Mouse (Mus musculus) limb, embryonic 13.5 days (tissue): ENCODE measurements around the gene Fto. TPM values are rescaled to one million over a fixed set of nuclear protein-coding genes. Genes with fewer than 3 reads are reported as not detected.

Experiments
- ATAC-seq: fragments of 200-750 bp; cut with Nextera tagmentation; 2 replicates; pipeline ENCODE4 v1.8.0; 2017; ENCODE audit warnings: low read depth, moderate number of reproducible peaks, moderate TSS enrichment; ENCODE audit not compliant: low FRiP score
- H3K27ac ChIP-seq: fragments of 300-500 bp; sonication (generic); 2 replicates; pipeline ENCODE4 v1.5.1; 2015; ENCODE audit warnings: inconsistent platforms, mild to moderate bottlenecking, moderate library complexity
- H3K27me3 ChIP-seq: fragments of 300-500 bp; sonication (generic); 2 replicates; pipeline ENCODE4 v1.6.1; 2015; ENCODE audit warnings: mild to moderate bottlenecking, inconsistent platforms
- H3K36me3 ChIP-seq: fragments of 300-500 bp; sonication (generic); 2 replicates; pipeline ENCODE4 v1.6.1; 2015; ENCODE audit warnings: inconsistent platforms, mild to moderate bottlenecking, moderate library complexity
- H3K4me1 ChIP-seq: fragments of 300-500 bp; sonication (generic); 2 replicates; pipeline ENCODE4 v1.6.1; 2015; ENCODE audit warnings: inconsistent platforms
- H3K4me2 ChIP-seq: fragments of 300-500 bp; sonication (generic); replicated peaks from 2 replicates; pipeline ENCODE4 v1.6.1; 2015; ENCODE audit warnings: inconsistent platforms, mild to moderate bottlenecking, moderate library complexity
- H3K4me3 ChIP-seq: fragments of 300-500 bp; sonication (generic); 2 replicates; pipeline ENCODE4 v1.5.1; 2015; ENCODE audit warnings: moderate library complexity, mild to moderate bottlenecking, inconsistent platforms
- H3K9ac ChIP-seq: fragments of 300-500 bp; sonication (generic); 2 replicates; pipeline ENCODE4 v1.6.1; 2015; ENCODE audit warnings: mild to moderate bottlenecking, inconsistent platforms
- H3K9me3 ChIP-seq: fragments of 300-500 bp; sonication (generic); 2 replicates; pipeline ENCODE4 v1.6.1; 2016; ENCODE audit warnings: inconsistent platforms
- WGBS: fragments of 180-500 bp; shearing (Covaris S2); methylation state at CpG from one replicate; pipeline ENCODE4 v1.1.7; 2015; 5-methylcytosine and 5-hydroxymethylcytosine counted together
- polyA plus RNA-seq: library from polyadenylated mRNA; unstranded; fragments of >200 nt; fragmentation: Nextera tagmentation; extraction: Ambion mirVana; gene quantifications from 2 replicates; pipeline ENCODE4 v1.2.1, GENCODE M21; 2015

Gene Fto
- polyA plus RNA-seq: 98.8 and 106 TPM in 2 replicates

GRCm38 (mm10) chr8:91312835-91313832 lies at the start of gene Fto, which contains the start of gene Rpgrip1l:
Gene Fto (plus strand): TSS chr8:91313525.
Gene Rpgrip1l (minus strand): TSS chr8:91313262.
- Histone ChIP-seq H3K4me2 (peak within 1 kb of the TSS; percentile 86), H3K27ac (peak within 1 kb of the TSS; percentile 59; the same call in 1 of the 2 replicates), H3K9ac (peak within 1 kb of the TSS; percentile 87), H3K4me1 (peaks cover 36% of the 10 kb centered on the region), H3K36me3 (no peaks in the 10 kb centered on the region), H3K27me3 (no peaks in the 10 kb centered on the region), H3K9me3 (no peaks in the 10 kb centered on the region), H3K4me3 (peak within 1 kb of the TSS; percentile 70)
- WGBS: under 1% methylated on average over 59 of the region's 59 CpGs
- ATAC-seq: peak; percentile 99

- no peak overlapping the region for H3K27ac ChIP-seq
- no peaks in the 10 kb centered on the region for H3K4me1 ChIP-seq
- no peak overlapping the region for H3K9ac ChIP-seq
- no peak overlapping the region for H3K4me3 ChIP-seq
- peaks cover 15% of the 10 kb centered on the region; the same call in 1 of the 2 replicates for H3K36me3 ChIP-seq
- no peak for ATAC-seq
- WGBS: 78% methylated on average over 3 of the region's 3 CpGs
- H3K27me3 ChIP-seq: no peaks in the 10 kb centered on the region
- H3K4me2 ChIP-seq: no peak overlapping the region
- no peaks in the 10 kb centered on the region for H3K9me3 ChIP-seq
These were observed 49.4 kb upstream of the Fto start for GRCm38 (mm10) chr8:91263939-91264338.

- Histone ChIP-seq H3K9ac (no peak overlapping the region), H3K9me3 (no peaks in the 10 kb centered on the region), H3K4me3 (no peak overlapping the region), H3K4me2 (no peak overlapping the region), H3K4me1 (no peaks in the 10 kb centered on the region), H3K27ac (no peak overlapping the region), H3K27me3 (no peaks in the 10 kb centered on the region), H3K36me3 (peaks cover 18% of the 10 kb centered on the region; the same call in 1 of the 2 replicates)
- no peak for ATAC-seq
These were observed 48.8 kb upstream of the Fto start for GRCm38 (mm10) chr8:91264564-91264963.

GRCm38 (mm10) chr8:91269374-91269958 lies 43.9 kb upstream of the Fto start:
- no peak overlapping the region for H3K4me2 ChIP-seq
- ATAC-seq: no peak
- no peaks in the 10 kb centered on the region for H3K27me3 ChIP-seq
- no peaks in the 10 kb centered on the region for H3K9me3 ChIP-seq
- H3K27ac ChIP-seq: no peak overlapping the region
- peaks cover 28% of the 10 kb centered on the region; the same call in 1 of the 2 replicates for H3K36me3 ChIP-seq
- no peak overlapping the region for H3K9ac ChIP-seq
- H3K4me3 ChIP-seq: no peak overlapping the region
- 73% methylated on average over 2 of the region's 2 CpGs for WGBS
- no peaks in the 10 kb centered on the region for H3K4me1 ChIP-seq

GRCm38 (mm10) chr8:91273493-91273892 lies 39.8 kb upstream of the Fto start:
- Histone ChIP-seq H3K4me2 (no peak overlapping the region), H3K36me3 (peaks cover 25% of the 10 kb centered on the region), H3K4me1 (no peaks in the 10 kb centered on the region), H3K9ac (no peak overlapping the region), H3K27me3 (no peaks in the 10 kb centered on the region), H3K4me3 (no peak overlapping the region), H3K9me3 (0 out of 2 replicates have a peak, but pooled peaks cover 3% of the 10 kb centered on the region), H3K27ac (no peak overlapping the region)
- ATAC-seq: no peak
- 87% methylated on average over 5 of the region's 5 CpGs for WGBS

- 90% methylated on average over 2 of the region's 2 CpGs for WGBS
- H3K27ac ChIP-seq: no peak overlapping the region
- ATAC-seq: no peak
These were observed 37.0 kb upstream of the Fto start for GRCm38 (mm10) chr8:91276337-91276736.

GRCm38 (mm10) chr8:91278060-91278459 lies 35.3 kb upstream of the Fto start:
- Histone ChIP-seq H3K27ac (no peak overlapping the region), H3K36me3 (peaks cover 9% of the 10 kb centered on the region)
- WGBS: 73% methylated on average over 5 of the region's 5 CpGs

More at GRCm38 (mm10) chr8:91276337-91276736, 37.0 kb upstream of the Fto start:
- H3K4me2 ChIP-seq: no peak overlapping the region
- no peaks in the 10 kb centered on the region for H3K27me3 ChIP-seq
- H3K4me1 ChIP-seq: 0 out of 2 replicates have a peak, but pooled peaks cover 11% of the 10 kb centered on the region
- H3K36me3 ChIP-seq: peaks cover 13% of the 10 kb centered on the region
- H3K9me3 ChIP-seq: 0 out of 2 replicates have a peak, but pooled peaks cover 3% of the 10 kb centered on the region
- no peak overlapping the region for H3K4me3 ChIP-seq
- H3K9ac ChIP-seq: no peak overlapping the region

GRCm38 (mm10) chr8:91280467-91281212 lies 32.7 kb upstream of the Fto start:
- peak overlapping the region; percentile 14; the same call in 1 of the 2 replicates for H3K4me2 ChIP-seq
- H3K9ac ChIP-seq: no peak overlapping the region

More at GRCm38 (mm10) chr8:91278060-91278459, 35.3 kb upstream of the Fto start:
- Histone ChIP-seq H3K4me3 (no peak overlapping the region), H3K9ac (no peak overlapping the region), H3K4me1 (peaks cover 21% of the 10 kb centered on the region), H3K4me2 (no peak overlapping the region), H3K9me3 (0 out of 2 replicates have a peak, but pooled peaks cover 3% of the 10 kb centered on the region), H3K27me3 (no peaks in the 10 kb centered on the region)
- ATAC-seq: no peak

GRCm38 (mm10) chr8:91281545-91281944 lies 31.8 kb upstream of the Fto start:
- peaks cover 26% of the 10 kb centered on the region for H3K4me1 ChIP-seq
- H3K4me3 ChIP-seq: no peak overlapping the region
- 76% methylated on average over 8 of the region's 8 CpGs for WGBS
- H3K9ac ChIP-seq: no peak overlapping the region
- H3K27ac ChIP-seq: peak overlapping the region; percentile 0; the same call in 1 of the 2 replicates
- H3K9me3 ChIP-seq: no peaks in the 10 kb centered on the region
- ATAC-seq: no peak
- no peaks in the 10 kb centered on the region for H3K36me3 ChIP-seq
- H3K4me2 ChIP-seq: no peak overlapping the region
- no peaks in the 10 kb centered on the region for H3K27me3 ChIP-seq

More at GRCm38 (mm10) chr8:91280467-91281212, 32.7 kb upstream of the Fto start:
- Histone ChIP-seq H3K9me3 (0 out of 2 replicates have a peak, but pooled peaks cover 3% of the 10 kb centered on the region), H3K4me1 (peaks cover 26% of the 10 kb centered on the region), H3K4me3 (no peak overlapping the region), H3K27ac (peak overlapping the region; percentile 0; the same call in 1 of the 2 replicates), H3K36me3 (peaks cover 4% of the 10 kb centered on the region; the same call in 1 of the 2 replicates), H3K27me3 (no peaks in the 10 kb centered on the region)
- 60% methylated on average over 11 of the region's 11 CpGs for WGBS
- no peak for ATAC-seq

GRCm38 (mm10) chr8:91282655-91283054 lies 30.7 kb upstream of the Fto start:
- no peak overlapping the region for H3K9ac ChIP-seq
- H3K9me3 ChIP-seq: no peaks in the 10 kb centered on the region
- H3K4me3 ChIP-seq: no peak overlapping the region
- no peak; the same call in 1 of the 2 replicates for ATAC-seq
- no peaks in the 10 kb centered on the region for H3K27me3 ChIP-seq
- H3K27ac ChIP-seq: no peak overlapping the region
- WGBS: 43% methylated on average over 5 of the region's 5 CpGs
- no peak overlapping the region for H3K4me2 ChIP-seq
- peaks cover 31% of the 10 kb centered on the region for H3K4me1 ChIP-seq
- no peaks in the 10 kb centered on the region for H3K36me3 ChIP-seq

GRCm38 (mm10) chr8:91283815-91284214 lies 29.5 kb upstream of the Fto start:
- Histone ChIP-seq H3K9me3 (no peaks in the 10 kb centered on the region), H3K27me3 (no peaks in the 10 kb centered on the region), H3K36me3 (no peaks in the 10 kb centered on the region), H3K27ac (no peak overlapping the region), H3K4me1 (peaks cover 31% of the 10 kb centered on the region), H3K9ac (no peak overlapping the region), H3K4me3 (no peak overlapping the region), H3K4me2 (no peak overlapping the region)
- 68% methylated on average over 1 of the region's 1 CpGs for WGBS
- ATAC-seq: no peak
